Mouse (Mus musculus): ENCODE data around the gene Clk2.

The Clk2 gene

GRCm38 (mm10) chr3:89224796-89225195 is 60.2 kb downstream of the Clk2 start:
- no peak for DNase-seq (ENCODE audit: low spot score)

GRCm38 (mm10) chr3:89225321-89225815 is 60.8 kb downstream of the Clk2 start:
- DNase-seq (ENCODE audit: low spot score), result no peak

GRCm38 (mm10) chr3:89225918-89226317 is 61.3 kb downstream of the Clk2 start:
- no peak for DNase-seq (ENCODE audit: low spot score)

GRCm38 (mm10) chr3:89226361-89226760 is 61.8 kb downstream of the Clk2 start:
- DNase-seq (ENCODE audit: low spot score), result no peak

All from adipocyte (in vitro differentiated cells).